Comparison of ENCODE assay signal across 16 mouse cellular contexts in the genomic region with DNA sequence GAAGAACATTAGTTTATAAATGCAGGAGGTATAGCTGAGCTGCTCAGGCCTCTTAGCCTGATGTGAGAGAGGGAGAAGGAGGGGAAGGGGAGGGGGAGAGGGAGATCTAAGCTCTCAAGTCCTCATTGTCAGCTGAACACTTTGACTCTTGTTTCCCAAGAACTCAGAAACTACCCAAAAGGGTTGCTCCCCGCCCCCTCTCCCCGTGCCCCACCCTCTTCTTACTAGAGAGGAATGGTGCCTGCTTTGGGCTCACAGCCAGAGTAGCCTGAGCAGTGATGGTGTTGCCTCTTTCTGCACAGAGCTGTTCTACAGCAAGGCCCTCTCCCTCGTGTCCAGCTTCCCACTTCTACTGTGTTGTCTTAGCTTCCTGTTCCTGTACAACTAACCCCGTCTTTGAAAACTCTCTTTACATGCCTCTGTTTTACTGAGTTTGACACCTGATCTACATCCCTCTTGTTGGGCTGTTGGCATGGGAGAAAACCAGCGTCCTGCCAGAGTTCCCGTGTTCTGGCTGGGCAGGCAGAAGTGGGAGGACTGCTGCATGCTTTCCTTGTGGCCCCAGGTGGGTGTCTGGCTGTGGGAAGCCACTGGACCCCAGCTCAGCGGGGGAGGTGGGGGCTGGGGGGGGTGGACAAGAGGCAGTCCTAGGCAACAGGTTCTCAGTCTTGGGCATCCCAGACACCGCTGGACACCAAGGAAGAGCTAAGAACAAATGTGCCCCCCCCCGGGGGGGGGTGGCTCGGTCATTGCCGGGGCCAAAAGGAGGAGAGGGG. TPM values are rescaled to one million over a fixed set of nuclear protein-coding genes. Genes with fewer than 3 reads are reported as not detected.
DNase-seq lines count a peak whose midpoint lies in the region; ATAC-seq lines count a peak whose summit lies in the region.
"Had no signal": no experiment of that assay in that cellular context is flagged by ENCODE, and none has a peak within 500 bp of the region (broad histone marks: within the 10 kb centered on the region; RNA-seq: fewer than 3 reads in every experiment).

No protein-coding gene starts in this region.

- no peak overlapping the region for H3K9ac ChIP-seq in heart, embryonic 12.5 days
- H3K9ac ChIP-seq in neural tube, embryonic 14.5 days (replicated peaks; ENCODE audit: low read depth, low read length), result no peak overlapping the region
- H3K9ac ChIP-seq: limb, embryonic 15.5 days had no signal

- H3K27me3 ChIP-seq in heart, embryonic 12.5 days (replicated peaks), result 0 out of 2 replicates have a peak, but pooled peaks cover 3% of the 10 kb centered on the region
- H3K27me3 ChIP-seq in neural tube, embryonic 14.5 days (ENCODE audit: control insufficient read depth, insufficient read depth, low read length), result no peaks in the 10 kb centered on the region
- H3K27me3 ChIP-seq: limb, embryonic 15.5 days had no signal

- no peak overlapping the region for H3K4me3 ChIP-seq in heart, embryonic 12.5 days
- H3K4me3 ChIP-seq in neural tube, embryonic 14.5 days (ENCODE audit: low read depth, low read length), result no peak overlapping the region
- H3K4me3 ChIP-seq: limb, embryonic 15.5 days had no signal

- WGBS in heart, embryonic 12.5 days, result 53% methylated on average over 11 of the region's 11 CpGs
- 58% methylated on average over 11 of the region's 11 CpGs for WGBS in neural tube, embryonic 14.5 days

- H3K4me2 ChIP-seq in heart, embryonic 12.5 days, result no peak overlapping the region
- H3K4me2 ChIP-seq in neural tube, embryonic 14.5 days (ENCODE audit: low read depth, low read length), result no peak overlapping the region
- H3K4me2 ChIP-seq: limb, embryonic 15.5 days had no signal

- no peaks in the 10 kb centered on the region for H3K9me3 ChIP-seq in heart, embryonic 12.5 days (replicated peaks)
- no peaks in the 10 kb centered on the region for H3K9me3 ChIP-seq in neural tube, embryonic 14.5 days (ENCODE audit: control insufficient read depth, low read length)
- H3K9me3 ChIP-seq: limb, embryonic 15.5 days had no signal

- no peak for ATAC-seq in heart, embryonic 12.5 days (ENCODE audit: insufficient number of reproducible peaks, low FRiP score)
- peak; percentile 60; the same call in 1 of the 2 replicates for ATAC-seq in neural tube, embryonic 14.5 days (ENCODE audit: low read depth)
- ATAC-seq: Patski had no signal

- H3K4me1 ChIP-seq in heart, embryonic 12.5 days (replicated peaks), result peaks cover 13% of the 10 kb centered on the region; the same call in 1 of the 2 replicates
- H3K4me1 ChIP-seq in neural tube, embryonic 14.5 days (ENCODE audit: control insufficient read depth, insufficient read depth, low read length), result no peaks in the 10 kb centered on the region

- H3K27ac ChIP-seq in heart, embryonic 12.5 days (ENCODE audit: poor library complexity, severe bottlenecking), result no peak overlapping the region
- H3K27ac ChIP-seq in neural tube, embryonic 14.5 days (ENCODE audit: low read depth, low read length), result no peak overlapping the region
- H3K27ac ChIP-seq: limb, embryonic 15.5 days had no signal

- DNase-seq in heart, adult 11 months, result peak; percentile 68
- DNase-seq in neural tube, embryonic 10.5 days (ENCODE audit: extremely low spot score, low spot score), result no peak
- DNase-seq in lung, postnatal 14 days, result peak; percentile 22
- DNase-seq in layer of hippocampus, adult 18-20 months (ENCODE audit: low spot score in 2 of 2), result no peak
- no peak for DNase-seq in layer of hippocampus, postnatal 10 days (ENCODE audit: low spot score in 2 of 2)
- DNase-seq in cerebellum, postnatal 14 days, result no peak
- DNase-seq: adrenal gland, postnatal 25 days; cerebellum, adult 11-12 months; heart, adult 18-20 months; layer of hippocampus, adult 9-11 months had no signal

- no peaks in the 10 kb centered on the region for H3K36me3 ChIP-seq in heart, embryonic 12.5 days
- no peaks in the 10 kb centered on the region for H3K36me3 ChIP-seq in neural tube, embryonic 14.5 days (ENCODE audit: control insufficient read depth, insufficient read depth, low read length)
- H3K36me3 ChIP-seq: limb, embryonic 15.5 days had no signal

RNA-seq across cellular contexts. Expression of gene Hmgcs2, which starts 6.4 kb away (rescaled TPM):
- polyA plus RNA-seq in heart, embryonic 12.5 days (2016; fragmentation: Nextera tagmentation; extraction: Ambion mirVana), result 10.0 and 10.7 TPM in 2 replicates
- polyA plus RNA-seq in neural tube, embryonic 14.5 days (2014; fragmentation: Nextera tagmentation; extraction: Ambion mirVana), result 6.5 and 17.6 TPM in 2 replicates
- 1 to 10 TPM; 7.0 to 8.8 TPM for total RNA-seq in layer of hippocampus, adult 18-20 months (2021)
- 10 to 100 TPM; 11.5 to 13.6 TPM for total RNA-seq in layer of hippocampus, postnatal 10 days (2021)
- total RNA-seq: monocyte, adult 5-6 weeks had no signal

RNA-seq across cellular contexts. Expression of gene Reg4, which starts 51.9 kb away (rescaled TPM):
- not detected in 2 replicates for polyA plus RNA-seq in heart, embryonic 12.5 days (2016; fragmentation: Nextera tagmentation; extraction: Ambion mirVana)
- not detected in 2 replicates for polyA plus RNA-seq in neural tube, embryonic 14.5 days (2014; fragmentation: Nextera tagmentation; extraction: Ambion mirVana)
- not detected for total RNA-seq in layer of hippocampus, adult 18-20 months (2021)
- not detected for total RNA-seq in layer of hippocampus, postnatal 10 days (2021)
- total RNA-seq: adrenal gland, postnatal 25 days; heart, adult 18-20 months; monocyte, adult 5-6 weeks had no signal
- polyA plus RNA-seq: C2C12; limb, embryonic 15.5 days; Patski had no signal

Comparison
In these comparisons a context has a peak if more than half of its experiments do, and no peak if none do; other contexts are left out.
1. DNase-seq: peak in heart, adult 11 months (single experiment) and lung, postnatal 14 days (single experiment); none in neural tube, embryonic 10.5 days (single experiment), layer of hippocampus, adult 18-20 months (0 of 2), layer of hippocampus, postnatal 10 days (0 of 2) and cerebellum, postnatal 14 days (0 of 2).